Mouse (Mus musculus) thymus, postnatal 10 days (tissue): ENCODE measurements at regions not wholly inside any gene's neighbourhood (a gene's known extent, or its start where the extent isn't known, plus 50 kb on each side); places are given as distances from the start of the nearest gene placed in this dataset.

Source experiments
- DNase-seq, 2 experiments: peaks; one replicate each; pipeline ENCODE4 v3.0.0; 2021; ENCODE audit warnings: low spot score in 2 of 2

DNA sequence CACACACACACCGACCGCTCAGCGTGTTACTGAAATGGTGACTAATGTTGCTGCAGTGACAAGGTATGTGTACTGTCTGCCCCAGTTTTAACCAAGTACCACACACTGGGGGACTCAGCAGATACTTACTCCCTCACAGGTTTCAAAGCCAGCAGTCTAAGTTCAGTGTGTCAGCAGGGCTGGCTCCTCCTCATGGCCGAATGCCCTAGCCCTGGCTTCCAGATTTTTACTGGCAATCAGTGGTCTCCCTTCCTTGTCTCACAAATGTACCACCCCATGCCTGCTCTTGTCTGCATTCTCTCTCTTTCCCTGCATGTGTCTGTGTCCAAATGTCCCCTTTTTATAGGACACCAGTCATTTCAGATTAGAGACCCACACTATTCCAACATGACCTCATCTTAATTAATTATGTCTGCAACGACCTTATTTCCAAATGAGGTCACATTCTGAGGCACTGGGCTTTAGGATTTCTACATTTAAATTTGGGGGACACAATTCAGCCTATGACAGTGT lies 114.7 kb downstream of the Uri1 start:
- no peak for DNase-seq

- DNase-seq, result peak in 1 of 2 experiments; percentile 21
These were observed 120.4 kb upstream of the Zfp536 start for GRCm38 (mm10) chr7:37893885-37894284.

DNA sequence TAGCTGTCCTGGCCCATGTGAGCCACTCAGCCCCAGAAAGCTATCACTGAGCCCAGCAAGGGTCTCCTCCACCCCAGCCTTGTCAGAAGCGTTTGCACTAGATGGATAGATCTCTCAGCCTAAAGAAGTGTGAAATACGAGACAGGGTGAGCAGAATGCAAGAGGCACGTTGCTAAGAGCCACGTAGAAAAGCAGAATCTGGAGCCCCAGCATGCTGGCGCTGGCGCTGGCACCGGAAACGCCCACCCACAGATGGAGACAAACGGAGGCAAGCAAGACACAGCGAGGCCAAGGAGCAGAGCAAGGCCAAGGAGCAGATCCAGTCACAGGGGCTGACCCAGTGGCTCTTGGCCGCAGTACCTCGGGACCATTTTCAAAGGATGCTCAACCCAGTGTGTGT lies 100.9 kb upstream of the Zfp536 start:
- DNase-seq, result no peak

GRCm38 (mm10) chr7:37870956-37871355 lies 97.5 kb upstream of the Zfp536 start:
- DNase-seq, result no peak

DNA sequence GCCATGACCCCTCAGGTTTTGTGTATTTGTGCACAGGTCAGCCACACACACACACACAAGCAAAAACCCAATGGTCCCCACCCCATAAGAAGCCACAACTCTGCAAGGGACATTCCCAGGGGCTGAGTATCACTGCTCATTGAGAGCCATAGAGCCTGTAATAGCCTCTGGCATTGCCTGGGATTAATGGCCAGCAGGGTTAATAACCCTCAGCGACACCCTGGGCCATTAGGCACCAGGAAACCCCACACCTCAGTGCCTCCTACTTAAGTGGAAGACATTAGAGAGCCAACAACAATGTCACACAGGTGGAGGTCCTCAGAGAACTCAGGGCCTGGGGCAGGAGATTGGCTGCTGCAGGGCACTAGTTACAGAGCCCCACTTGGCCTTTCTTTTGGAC lies 93.0 kb upstream of the Zfp536 start:
- no peak for DNase-seq

- no peak for DNase-seq
These were observed 78.0 kb upstream of the Zfp536 start for GRCm38 (mm10) chr7:37851471-37851870.

DNA sequence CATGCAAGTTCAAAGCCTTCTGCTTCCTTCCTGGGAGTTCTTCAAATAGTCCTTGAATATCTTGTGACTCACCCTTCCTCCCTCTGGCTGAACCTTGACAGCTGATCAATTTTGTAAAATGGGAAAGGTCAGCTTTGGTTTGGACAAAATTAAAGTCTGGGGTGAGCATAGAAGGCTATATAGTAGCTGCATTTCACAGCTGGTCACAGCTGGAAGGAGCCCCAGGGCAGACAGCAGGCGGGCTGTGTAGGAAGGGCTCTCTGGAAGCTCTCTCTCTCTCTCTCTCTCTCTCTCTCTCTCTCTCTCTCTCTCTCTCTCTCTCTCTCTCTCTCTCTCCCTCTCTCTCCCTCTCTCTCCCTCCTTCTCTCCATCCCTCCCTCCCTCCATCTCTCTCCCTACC lies 71.8 kb upstream of the Zfp536 start:
- no peak for DNase-seq

GRCm38 (mm10) chr7:37842000-37842513 lies 68.6 kb upstream of the Zfp536 start:
- DNase-seq, result no peak

GRCm38 (mm10) chr7:37841549-37841948 lies 68.1 kb upstream of the Zfp536 start:
- no peak for DNase-seq

DNA sequence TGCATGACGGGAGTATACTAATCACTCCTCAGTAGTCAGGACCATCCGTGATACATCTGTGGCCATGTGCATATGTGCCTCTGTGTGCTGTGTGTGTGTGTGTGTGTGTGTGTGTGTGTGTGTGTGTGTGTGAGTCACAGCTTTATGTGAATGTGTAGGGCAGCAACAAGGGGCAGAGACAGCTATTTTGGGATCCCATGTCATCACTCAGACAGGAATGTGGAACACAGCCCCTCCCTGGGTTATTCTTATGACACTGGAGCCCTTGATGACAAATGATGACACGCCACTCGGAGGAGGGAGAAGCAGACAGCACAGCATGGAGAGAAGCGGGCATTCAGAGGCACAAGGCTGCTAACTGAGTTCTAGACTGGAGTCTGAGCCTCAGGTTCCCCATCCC lies 64.4 kb upstream of the Zfp536 start:
- no peak for DNase-seq

GRCm38 (mm10) chr7:37837372-37837771 lies 63.9 kb upstream of the Zfp536 start:
- DNase-seq, result no peak

DNA sequence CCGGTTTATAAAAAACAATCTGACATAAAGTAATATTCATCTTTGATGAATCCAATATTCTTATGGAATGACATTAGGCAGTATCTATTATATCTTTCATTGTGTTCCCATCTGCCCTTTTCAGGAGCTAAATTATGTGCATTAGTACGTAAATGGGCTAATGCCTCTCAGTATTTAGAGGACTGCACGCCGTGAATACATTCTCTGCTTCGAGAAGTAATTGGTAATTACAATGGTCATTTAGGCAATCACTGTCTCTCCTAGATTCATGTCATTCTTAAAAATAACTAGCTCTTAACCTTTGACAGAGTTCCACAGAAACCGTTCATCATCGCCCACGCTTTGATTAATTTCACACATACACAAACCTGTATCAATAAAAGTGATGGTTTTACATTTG lies 60.0 kb upstream of the Zfp536 start:
- DNase-seq, result no peak

- no peak for DNase-seq
These were observed 58.9 kb upstream of the Zfp536 start for GRCm38 (mm10) chr7:37832322-37832721.

GRCm38 (mm10) chr7:37825766-37826165 lies 52.3 kb upstream of the Zfp536 start:
- DNase-seq, result no peak
